Mouse (Mus musculus): Measurements from ENCODE around the gene Rrp1b.

DNA sequence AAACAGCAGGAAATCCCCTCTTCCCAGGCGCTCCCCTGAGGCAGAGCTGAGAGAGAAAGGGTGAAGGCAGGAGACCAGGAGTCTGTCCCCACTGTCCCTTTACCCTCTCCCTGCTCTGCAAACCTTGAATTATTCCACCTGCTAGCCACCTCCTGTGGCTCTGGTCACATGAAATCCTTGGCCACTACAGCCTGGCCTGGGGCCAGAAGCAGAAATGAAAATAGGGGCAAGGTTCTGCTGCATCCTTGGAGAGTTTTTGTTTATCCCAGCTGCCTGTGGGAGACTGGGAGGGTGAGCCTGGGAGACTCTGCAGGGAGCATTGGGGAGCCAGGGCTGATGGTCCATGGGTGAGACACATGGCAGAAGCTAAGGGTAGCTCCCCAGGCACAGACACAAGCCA lies 61.8 kb downstream of the Rrp1b start:
- TF ChIP-seq CTCF (IDR thresholded peaks at IDR 0.05; ENCODE audit: low read depth) (no peak), EP300 (IDR thresholded peaks at IDR 0.05; ENCODE audit: low read depth) (no peak)
